Mouse (Mus musculus): ENCODE measurements around the gene Scgb2b11.
"Not testable (repeated sequence)": the region's sequence is repeated elsewhere in the genome, so short reads cannot be mapped to it uniquely, and the experiment has no call there.

The Scgb2b11 gene

DNA sequence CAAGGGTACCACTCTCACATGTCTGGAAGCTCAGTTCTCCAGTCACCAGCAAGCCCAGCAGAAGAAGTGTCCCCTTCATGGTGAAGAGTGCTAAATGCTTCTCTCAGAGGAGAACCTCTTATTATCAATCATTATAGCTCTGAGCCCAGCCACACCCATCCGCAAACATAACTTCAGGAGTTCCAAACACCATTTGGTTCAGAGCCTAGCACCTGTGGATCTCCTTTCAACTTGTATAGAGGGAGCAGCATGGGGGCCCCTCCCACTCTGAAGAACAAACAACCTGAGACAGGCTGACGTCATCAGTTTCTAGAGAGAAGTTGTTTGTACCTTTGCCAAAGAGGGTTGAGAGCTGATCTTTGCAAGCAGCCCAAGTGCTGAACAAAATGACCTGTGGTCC is at the start of gene Scgb2b11:
Gene Scgb2b11 (minus strand): TSS at position 101 of the 400 bp plus-strand sequence.
- DNase-seq (ENCODE audit: low spot score in 2 of 2), result not testable (repeated sequence)

DNA sequence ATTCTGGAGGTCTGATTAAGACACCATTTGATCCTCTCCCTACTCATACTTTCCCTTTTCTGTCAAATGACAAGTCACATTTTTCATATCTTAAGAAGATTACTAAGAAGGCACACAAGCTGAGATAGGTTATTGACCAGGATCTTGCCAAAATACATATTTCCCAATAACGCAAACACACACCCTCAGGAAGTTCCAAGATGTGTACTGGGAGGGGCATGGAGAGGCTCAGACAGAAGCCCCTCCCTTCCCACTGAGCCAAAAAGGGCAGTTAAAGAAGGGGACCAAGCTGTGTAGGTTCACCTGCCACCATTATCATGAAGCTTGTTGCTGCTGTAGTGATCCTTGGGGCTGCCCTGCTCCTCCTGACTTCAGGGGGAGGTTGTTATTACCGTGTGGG is 11.6 kb upstream of the Scgb2b11 start, which contains the start of gene Scgb1b11:
Gene Scgb1b11 (plus strand): TSS at position 301 of the 400 bp plus-strand sequence.
- DNase-seq (ENCODE audit: low spot score in 2 of 2), result not testable (repeated sequence)
